Mouse (Mus musculus) urinary bladder, adult 18-20 months (tissue): ENCODE results near the gene Cd2bp2.

Experiments used
- DNase-seq, 2 experiments: peaks; one replicate each; pipeline ENCODE4 v3.0.0; 2022; ENCODE audit warnings: low spot score in 2 of 2, mixed read lengths in 2 of 2

Gene Cd2bp2

DNA sequence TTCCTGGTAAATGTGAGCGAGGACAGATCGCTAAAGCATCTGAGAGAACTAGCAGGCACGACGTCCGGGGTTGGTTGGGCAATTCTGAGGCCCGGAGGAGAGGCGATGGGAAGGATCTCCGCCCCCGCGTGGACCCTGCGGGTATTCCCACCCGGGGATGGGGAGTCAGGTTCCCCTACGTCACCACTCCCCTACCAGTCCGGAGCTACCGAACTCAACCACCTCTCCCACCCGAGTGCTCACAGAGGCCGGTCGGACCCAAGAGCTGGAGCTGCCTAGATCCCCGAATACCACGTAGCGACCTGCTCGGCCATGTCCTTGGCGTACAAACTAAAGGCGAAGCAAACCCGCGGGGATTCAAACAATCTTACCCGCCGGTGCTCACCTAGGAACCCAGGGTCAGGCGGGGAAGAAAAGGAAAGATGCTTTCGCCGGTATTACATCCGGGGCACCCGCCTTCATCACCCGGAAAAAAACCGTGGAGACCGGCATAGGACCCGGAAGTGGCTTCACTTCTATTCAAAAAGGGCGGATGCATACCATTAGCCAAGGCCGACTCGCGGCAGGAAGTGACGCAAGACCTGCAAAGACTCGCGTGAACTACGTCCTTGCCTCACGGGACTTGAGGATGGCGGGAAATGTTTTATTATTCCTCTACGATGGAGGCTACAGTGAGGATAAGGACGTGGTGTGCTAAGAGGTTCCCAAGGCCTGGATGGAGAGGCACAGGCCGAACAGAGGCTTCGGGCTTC lies at the start of gene Cd2bp2:
Cd2bp2 (minus strand) TSS at position 507 of the 752 bp plus-strand sequence.
- DNase-seq, result peak; percentile 81 to 94

DNA sequence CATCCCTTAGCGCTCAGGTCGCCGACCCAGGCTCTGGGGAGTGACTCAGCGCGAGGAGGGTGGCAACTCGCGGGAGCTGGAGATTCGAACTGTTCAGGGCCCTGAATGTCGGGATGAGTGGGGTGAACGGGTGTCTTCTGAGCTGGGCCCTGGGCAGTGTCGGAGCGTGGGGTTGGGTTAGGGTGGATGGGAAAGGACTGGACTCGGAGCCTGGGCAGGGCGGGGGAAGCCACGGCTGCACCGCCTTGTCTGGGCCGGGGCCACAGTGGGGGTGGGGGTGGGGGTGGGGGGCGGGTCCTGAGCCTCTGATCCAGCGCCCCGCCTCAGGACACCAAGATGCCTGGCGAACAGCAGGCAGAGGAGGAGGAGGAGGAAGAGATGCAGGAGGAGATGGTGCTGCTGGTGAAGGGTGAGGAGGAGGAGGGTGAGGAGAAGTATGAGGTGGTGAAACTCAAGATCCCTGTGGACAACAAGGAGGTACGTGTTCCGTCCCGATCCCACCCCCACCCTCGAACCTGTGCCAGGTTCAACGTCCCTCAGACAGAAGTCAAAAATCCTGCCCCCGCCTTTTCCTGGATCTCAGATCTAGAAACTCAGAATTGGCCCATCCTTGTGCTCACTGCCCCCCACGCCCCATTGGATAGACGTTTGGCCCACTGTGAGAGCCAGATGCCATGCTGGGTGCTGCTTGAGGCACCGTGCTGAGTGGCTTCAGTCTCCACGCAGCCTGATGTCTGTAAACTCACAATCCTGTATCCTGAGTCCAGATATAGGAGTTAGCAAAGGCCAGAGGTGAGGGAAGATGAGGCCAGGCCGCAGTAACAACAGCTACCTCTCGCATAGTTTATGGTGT lies 49.0 kb upstream of the Cd2bp2 start:
- no peak for DNase-seq

DNA sequence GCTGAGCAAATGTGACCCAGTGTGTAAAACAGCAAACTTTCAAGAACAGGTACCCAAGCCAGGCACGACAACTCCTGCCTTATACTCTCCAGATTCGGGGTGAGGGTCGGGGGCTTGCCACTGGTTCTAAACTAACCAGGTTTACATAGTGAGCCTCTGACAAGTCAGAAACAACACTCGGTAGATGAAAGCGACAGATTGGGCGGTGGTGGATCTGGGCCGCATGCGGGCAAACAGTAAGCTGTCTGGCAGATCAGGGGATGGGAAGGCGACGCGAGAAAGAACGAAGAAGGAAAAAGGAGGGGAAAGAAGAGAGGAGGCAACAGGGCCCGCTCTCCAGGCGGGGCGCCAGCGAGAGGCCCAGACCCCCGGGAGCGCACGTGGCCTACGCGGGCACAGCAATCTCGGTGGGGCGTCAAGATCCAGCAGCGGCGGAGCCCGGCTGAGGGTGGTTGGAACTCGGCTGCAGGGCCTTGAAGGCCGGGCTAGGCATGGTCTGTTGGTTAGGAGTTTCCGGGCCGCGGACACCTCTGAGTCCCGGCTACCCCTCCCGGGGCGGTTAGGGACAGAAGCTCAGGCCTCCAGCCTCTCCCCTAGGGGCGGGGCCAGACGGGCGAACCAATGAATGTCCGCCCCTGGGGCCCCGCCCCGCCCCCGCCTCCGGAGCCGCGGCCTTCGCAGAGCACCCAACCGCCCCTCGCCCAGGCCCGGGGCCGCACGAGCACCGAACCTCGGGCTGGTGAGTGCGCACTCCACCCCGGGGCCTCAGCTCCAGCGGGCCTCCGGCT lies 48.2 kb upstream of the Cd2bp2 start, which contains the start of gene Zfp771:
Zfp771 (plus strand) TSS at position 405 of the 788 bp plus-strand sequence.
- DNase-seq, result peak; percentile 89 to 92

GRCm38 (mm10) chr7:127243361-127243867 lies 47.6 kb upstream of the Cd2bp2 start:
- DNase-seq, result no peak

GRCm38 (mm10) chr7:127234777-127235176 lies 38.9 kb upstream of the Cd2bp2 start:
- no peak for DNase-seq

DNA sequence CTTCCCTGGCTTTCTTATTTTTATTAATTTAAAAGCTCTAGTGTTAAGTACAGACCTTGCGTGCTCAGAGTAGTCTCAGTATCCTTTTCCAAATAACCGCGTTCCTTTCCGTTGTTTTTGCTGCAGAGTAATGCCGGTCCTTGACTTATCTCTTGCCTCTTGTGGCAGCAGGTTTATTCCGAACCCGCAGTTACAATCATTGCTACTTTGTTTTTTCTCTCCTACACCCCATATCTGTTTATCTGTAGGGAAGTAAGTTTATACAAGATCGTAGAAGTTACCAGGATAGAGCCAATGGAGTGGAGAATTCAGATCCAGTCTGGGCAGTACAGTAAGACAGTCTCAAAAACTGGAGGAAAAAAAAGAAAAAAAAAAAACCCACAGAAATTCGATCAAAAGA lies 37.9 kb upstream of the Cd2bp2 start:
- no peak for DNase-seq

DNA sequence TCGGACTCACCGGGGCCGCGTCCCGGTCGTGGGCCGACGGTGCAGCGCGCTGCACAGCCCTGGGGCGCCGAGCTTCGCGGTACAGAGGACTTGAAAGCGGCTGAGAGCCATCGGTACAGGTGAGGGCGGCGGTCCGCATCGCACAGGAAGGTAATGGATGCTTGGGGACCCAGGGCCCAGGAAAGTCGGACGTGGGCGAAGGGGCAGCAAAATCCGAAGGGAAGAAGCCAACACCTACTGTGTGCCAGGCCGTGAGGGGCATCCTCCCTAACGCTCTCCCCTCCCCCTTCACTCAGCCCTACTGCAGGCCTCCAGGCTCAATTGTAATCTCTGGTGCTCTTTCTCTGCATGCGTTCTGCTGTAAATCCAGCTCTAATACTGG lies 37.5 kb upstream of the Cd2bp2 start:
- DNase-seq, result no peak

DNA sequence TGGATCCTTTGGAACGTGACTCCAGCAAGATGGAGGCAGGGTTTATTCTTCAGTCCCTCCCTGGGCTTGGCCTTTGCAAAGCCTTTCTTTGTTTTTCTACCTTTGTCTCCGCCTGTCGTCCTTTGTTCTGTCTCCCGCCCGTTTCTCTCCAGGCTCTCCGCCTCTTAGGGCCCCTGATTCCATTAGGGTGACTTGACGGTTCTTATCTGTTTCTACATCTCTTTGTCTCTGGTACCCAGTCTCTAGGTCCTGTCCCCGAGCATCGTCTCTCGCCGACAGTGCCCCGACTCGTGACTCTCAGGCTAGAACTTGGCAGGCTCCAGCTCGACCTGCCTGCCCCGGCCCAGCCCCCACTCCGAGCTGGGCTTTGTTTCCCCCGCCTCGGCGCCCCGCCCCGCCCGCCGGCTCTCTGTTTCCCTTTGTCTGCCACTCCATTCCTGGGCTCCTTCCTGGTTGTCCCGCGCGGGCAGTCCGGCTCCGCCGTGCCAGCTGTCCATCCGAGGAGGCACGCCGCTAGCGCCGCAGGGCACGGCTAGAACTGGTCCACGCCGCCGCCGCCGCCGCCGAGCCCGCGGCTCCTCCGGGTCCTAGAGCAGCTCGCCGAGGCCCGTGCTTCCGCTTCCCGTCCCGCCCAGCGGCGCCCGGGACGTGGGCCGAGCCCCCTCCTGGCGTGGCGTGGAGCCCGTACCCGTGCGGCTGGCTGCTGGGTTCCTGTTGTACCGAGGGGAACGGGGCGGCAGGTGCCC lies 36.9 kb upstream of the Cd2bp2 start, which contains the start of the genes Zfp553 and Sept1:
Zfp553 (plus strand) TSS at position 440 of the 746 bp plus-strand sequence.
Sept1 (minus strand) TSS at position 509 of the 746 bp plus-strand sequence.
- peak; percentile 75 to 88 for DNase-seq

DNA sequence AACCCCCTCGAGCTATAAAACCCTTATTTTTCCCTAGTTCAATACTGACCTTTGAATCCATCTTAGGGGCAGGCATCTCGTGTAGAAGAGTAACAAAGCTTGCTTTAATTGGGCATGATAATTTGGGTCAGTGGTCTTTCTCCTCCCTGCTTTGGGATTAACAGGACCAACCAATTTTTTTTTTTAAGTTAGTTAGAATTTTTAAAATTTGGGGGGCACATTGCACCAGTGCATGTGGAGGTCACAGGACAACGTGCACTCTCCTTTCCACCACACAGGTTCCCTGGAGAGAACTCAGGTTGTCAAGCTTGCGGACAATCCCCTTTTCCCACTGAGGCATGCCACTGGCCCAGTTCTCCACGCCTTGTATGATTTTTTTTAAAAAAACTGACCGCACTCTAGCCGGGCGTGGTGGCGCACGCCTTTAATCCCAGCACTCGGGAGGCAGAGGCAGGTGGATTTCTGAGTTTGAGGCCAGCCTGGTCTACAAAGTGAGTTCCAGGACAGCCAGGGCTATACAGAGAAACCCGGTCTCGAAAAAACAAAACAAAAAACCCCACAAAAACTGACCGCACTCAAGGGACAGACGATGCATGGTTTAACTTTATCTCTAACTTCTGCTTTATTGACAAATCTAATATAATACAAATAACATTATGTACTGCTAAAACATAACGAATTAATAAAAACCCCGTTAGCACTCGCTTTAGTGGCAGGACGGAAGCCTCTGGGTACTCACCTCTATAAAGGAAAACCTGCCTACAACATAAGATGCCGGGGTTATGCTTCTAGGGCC lies 36.2 kb upstream of the Cd2bp2 start:
- DNase-seq, result no peak

DNA sequence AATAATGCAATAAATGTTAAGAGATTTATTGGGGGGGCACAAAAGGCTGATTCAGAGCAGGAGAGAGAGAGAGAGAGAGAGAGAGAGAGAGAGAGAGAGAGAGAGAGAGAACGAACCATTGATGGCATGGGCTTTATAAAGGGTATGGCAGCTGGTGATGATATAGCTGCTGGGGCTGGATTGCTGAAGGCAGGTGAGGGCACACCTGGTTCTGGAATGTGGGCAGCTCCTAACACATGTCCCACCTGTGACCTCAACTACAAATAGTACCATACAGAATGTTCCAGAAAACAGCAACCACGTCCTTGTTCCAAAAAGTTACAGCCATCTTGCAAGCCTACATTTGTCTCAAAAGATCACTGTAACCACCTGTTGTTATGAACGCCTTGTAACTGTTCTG lies 35.5 kb upstream of the Cd2bp2 start:
- DNase-seq, result no peak

DNA sequence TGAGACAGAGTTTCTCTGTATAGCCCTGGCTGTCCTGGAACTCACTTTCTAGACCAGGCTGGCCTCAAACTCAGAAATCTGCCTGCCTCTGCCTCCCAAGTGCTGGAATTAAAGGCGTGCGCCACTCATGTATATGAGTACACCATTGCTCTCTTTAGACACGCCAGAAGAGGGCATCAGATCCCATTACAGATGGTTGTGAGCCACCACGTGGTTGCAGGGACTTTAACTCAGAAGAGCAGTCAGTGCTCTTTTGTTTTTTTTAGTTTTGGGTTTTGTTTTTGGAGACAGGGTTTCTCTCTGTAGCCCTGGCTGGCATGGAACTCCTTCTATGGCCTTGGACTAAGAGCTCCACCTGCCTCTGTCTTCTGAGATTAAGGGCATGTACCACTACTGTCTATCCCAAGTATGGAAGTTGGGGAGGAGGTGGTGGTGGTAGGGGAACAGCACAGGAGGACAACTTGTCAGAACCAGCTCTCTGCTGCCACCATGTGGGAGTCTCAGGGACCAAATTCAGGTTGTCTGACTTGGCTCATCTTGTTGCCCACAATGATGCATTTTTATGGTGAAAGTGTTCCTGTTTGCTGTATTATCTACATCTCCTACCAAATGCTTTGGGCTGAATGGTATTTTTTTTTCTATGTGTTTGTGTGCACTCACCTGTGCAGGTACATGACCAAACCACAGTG lies 32.9 kb upstream of the Cd2bp2 start:
- DNase-seq, result peak in 1 of 2 experiments; percentile 65

DNA sequence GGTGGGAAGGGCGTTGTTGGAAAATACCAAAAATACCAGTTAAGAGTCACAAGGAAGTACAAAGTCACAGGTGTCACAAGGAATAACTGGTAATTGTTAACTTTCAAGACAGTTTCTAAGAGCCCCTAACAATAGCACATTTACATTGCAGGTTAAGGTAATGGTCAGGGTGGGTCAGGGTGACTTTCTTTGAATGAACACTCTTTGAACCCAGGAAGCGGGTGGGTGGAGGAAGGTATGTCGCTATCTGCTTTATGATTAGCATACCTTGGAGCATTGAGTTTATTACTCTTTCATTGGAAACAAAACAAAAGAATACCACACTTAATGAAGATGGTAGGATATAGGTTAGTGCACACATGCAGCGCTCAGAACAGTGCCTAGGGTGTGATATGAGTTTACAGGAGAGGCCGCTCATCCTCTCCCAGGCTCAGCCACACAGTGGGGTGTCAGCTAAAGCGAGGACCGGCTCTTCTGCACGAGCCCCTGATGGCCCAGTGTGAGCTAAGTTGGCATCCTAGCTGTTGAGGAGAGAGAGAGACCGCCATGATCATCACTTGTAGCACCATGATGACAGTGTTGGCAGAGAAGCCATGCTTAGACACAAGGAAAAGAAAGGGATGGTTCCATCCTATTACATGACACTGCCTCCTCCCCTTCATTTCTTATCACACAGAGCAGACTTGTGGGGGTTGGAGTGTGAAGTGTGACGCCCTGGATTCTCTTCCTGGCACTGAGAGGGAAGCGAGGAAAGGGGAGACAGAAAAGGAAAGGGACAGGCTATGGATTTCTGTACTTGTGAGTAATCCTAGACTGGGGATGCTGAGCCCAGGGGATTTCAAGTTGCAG lies 29.5 kb upstream of the Cd2bp2 start:
- DNase-seq, result no peak

DNA sequence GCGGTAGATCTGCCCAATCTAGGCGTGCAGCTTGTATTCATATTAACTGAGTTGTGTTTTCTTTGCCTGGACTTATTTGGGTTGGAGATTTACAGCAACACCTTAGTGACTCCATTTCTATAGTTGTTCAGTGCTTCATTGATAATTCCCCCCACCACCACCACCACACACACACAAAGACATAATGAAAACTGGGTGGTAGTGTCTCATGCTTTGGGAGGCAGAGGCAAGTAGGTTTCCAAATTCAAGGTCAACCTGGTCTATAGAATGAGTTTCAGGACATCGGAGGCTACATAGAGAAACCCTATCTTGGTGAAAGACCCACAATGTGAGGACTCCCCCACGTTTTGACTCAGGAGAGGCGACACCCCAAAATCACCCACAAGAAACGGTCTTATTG lies 28.8 kb upstream of the Cd2bp2 start:
- DNase-seq, result no peak

DNA sequence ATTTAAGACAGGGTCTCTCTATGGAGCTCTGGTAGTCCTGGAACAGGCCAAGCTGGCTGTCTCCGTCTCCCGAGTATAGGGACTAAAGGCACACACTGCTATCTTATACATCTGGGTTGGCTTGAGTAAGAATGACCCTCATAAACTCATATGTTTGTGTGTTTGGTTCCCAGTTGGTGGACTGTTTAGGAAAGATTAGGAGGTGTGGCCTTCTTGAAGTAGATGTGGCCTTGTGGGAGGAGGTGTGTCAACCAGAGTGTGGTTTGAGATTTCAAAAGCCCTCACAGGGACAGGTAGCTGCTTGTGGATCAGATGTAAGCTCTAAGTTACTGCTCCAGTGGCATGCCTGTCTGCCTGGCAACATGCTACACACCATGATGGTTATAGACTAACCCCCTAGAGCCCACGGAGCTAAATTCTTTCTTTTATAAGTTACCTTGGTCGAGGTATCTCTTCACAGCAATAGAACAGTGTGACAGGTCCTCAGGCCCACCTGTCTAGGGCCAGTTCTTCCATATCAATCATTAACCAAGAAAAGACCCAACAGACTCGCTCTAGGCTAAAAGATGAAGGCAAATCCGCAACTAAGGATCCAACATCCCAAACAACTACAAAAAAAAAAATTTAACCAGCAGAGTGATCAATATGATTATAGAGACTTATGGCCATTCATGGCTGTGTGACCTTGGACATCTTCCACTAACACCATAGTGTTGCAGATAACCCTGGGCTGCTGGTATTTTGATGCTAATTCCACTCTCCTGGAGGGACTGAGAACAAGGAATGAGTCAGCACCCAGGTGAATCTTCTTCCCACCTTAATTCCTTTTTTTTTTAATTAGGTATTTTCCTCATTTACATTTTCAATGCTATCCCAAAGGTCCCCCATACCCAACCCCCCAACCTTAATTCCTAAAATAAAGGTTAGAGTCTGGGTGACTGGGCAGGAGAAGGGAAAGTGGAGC lies 27.9 kb upstream of the Cd2bp2 start:
- no peak for DNase-seq

GRCm38 (mm10) chr7:127223106-127223505 lies 27.3 kb upstream of the Cd2bp2 start:
- no peak for DNase-seq

DNA sequence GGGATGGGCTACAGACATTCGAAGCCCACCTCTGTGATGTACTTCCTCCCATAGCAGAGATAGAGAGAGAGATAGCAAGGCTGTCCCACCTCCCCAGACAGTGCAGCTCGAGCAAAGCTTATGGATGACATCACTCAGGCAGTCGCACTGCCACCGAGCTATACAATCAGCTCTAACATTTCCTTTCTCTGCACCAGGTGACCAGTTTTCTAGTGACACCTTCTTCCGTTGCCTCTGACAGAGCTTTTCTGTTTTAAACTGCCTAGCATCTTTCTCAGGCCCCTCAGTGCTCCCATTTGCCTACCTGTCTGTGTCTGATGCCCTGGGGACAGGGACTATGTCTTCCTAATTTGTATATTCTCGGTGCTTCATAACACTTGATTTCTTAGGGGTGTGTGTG lies 24.6 kb upstream of the Cd2bp2 start:
- DNase-seq, result no peak

GRCm38 (mm10) chr7:127218670-127219069 lies 22.8 kb upstream of the Cd2bp2 start:
- no peak for DNase-seq
